Mouse (Mus musculus) adrenal gland, postnatal 14 days (tissue): ENCODE data around the gene Tcf20. TPM values are rescaled to one million over a fixed set of nuclear protein-coding genes. Genes with fewer than 3 reads are reported as not detected.

Experiments used
- DNase-seq: peaks from one replicate; pipeline ENCODE4 v3.0.0; 2021; ENCODE audit warnings: mixed read lengths
- total RNA-seq: library from RNA; stranded (reverse); gene quantifications from 2 replicates; pipeline ENCODE4 v1.2.3, GENCODE M21; 2021

Gene Tcf20
- total RNA-seq, 1 experiment from 2014 or later: 75.9 TPM

DNA sequence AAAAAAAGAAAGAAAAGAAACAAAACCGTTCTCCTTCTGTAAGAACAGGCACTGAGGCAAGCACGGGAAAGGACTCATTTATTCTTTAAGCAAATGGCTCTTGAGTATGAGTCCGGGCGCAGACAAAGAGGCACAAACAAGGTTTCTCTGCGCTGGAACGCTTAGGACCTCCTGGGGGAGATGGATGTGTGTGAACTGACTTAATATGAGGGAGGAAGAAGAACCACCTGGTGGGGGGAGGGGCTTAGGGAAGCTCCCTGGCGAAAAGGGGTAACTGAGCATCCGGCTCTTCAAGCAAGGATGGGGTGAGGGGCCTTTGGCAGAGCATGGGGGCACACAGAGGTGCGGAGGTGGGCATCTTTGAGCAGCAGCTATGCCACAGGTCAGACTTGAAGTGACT, 5.2 kb upstream of the Tcf20 start:
- no peak for DNase-seq

DNA sequence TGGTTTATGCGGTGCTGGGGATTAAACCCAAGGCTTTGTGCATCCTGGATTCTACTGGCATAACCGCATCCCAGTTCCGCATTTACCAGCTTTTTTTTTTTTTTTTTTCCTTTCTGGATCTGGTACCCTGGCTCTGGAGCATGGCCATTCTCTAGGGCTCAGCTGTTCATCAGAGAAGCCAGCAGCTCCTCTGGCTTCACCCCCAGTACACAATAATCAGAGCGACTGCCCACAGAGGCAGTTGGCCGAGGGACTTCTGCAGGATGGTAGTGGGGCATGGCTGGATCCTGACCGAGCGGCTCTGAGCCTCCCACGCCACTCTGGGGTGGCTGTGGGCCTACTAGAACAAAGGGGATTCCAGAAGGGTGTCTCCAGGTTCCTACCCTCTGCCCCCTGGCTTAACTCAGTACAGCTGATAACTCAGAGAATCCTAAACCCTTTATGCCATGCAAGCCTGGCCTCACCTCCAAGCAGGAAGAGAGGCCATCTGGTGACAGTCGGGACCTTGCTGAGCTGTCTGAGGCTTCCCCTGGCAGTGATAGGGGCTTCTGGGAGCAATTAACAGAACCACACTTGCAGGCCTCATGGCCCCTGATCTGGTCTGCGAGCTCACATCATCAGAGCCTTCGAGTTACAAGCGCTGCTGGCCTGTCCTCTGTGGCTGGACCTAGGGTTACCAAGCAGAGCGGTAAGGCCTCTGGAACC, 4.6 kb upstream of the Tcf20 start:
- no peak for DNase-seq

DNA sequence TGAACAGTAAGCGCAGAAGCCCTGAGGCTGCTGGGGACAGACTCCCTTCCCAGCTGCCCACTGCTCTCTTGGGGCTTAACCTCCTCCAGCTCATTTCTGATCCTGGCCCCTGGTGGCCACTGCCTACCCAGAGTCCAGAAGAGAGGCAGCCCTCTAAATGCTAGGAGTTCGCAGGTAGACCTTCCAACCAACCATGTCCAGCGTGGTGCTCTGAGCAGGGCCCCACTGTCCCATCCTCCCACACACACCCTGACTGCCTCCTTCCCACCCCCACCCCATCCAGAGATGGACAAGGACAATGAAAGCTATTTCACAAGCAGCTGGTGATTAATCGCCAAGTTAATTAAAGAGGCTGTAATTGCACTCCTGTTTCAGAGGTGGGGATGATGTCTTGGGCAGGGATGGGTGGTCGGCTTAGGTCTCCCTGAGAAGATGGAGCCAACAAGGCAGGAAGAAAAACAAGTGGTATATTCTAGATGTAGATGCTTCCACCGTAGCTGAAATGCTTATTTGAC, 1.6 kb upstream of the Tcf20 start:
- DNase-seq: no peak

DNA sequence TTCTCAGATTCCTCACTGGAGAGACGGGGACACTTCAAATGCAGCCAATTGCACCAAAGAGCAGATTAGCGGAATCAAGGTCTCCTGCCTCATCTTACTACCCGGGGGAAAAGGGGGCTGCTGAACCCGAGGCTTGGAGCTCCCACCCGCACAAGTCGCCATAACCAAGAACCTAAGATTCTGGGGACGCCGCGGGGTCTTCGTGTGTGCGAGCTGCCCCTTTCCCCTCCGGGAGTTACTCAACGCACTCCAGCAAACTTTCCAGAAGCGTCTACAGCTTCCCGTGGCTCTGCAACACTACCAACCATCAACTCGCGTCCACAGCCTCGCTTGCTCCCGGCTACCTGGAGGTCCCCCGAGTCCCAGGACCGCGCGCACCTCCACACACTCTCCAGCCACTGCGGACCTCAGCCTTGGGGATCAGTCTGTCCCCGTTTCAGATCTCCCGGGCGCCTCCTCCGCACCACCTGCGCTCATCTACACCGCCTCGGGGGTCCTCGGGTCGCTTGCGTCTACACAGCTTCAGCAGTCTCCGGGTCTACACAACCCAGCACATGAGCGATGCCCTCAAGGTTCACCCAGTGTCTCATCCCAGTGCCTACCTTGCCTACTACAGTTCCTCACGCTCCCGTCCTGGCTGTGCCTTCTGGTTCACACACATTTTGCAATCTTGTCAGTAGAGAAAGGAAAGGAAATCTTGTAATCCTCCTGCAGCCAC, 499 bp downstream of the Tcf20 start:
- DNase-seq: peak; percentile 20

DNA sequence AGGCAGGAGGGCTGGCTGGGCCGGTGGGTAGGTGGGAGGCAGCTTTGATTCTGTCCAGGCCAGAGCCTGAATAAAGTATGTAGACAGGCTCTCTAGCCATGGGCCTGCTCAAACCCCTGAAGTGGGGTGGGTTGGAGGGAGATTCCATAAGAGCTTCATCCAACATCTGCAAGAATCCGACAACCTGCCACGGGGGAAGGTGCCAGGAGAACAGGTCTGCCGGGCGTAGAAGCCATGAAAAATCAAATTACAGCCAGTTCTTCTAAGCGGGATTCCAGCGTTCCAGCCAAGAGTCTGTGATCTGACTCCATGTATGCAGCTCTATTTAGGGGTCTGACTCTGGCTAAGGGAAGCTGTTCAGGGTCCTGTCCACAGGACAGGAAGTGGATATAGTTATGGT, 3.1 kb downstream of the Tcf20 start:
- DNase-seq: no peak

DNA sequence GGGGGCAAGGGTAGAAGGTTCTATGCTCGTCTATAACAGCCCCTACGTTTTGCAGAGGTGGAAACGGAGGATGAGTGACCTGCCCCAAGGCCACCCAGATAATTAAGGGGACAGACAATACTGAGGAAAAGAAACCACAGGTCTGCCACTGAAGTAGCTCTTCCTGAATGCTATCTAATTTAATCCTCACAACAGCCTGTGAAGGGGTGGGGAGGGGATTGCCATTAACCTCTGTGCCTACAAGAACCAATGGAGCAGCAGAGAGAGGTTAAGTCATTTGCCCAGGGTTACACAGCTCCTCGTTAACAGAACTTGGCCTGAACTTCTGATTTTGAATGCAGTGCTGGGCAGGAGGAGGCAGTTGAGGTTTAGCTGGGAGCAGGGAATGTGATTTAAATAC, 3.6 kb downstream of the Tcf20 start:
- DNase-seq: no peak

DNA sequence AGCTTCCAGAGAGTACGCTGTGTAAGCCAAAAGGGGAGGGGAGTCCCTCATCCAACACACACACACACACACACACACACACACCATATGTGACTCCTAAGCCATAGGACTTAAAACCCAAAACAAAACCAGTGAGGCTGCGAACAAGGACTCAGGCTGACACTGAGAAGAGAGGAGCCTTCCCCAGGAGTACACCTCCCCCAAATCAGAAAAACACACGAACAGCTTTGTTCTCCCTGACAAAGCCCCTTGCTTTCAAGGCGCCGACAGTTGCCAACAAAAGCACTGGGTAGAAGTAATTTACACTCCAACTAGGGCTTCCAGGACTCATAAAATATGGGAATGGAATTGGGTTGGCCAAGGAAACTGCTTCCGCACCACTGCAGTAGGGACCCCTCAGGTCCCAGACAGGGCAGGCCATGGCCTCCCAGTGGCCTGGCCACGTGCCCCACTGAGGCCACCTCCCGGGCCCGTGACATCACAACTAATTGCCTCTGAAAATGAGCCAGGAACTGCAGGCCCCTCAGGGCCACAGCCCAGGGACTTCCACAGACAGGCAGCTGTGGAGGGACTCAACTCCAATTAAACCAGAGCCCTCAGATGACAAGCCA, 4.2 kb downstream of the Tcf20 start:
- DNase-seq: peak; percentile 68

DNA sequence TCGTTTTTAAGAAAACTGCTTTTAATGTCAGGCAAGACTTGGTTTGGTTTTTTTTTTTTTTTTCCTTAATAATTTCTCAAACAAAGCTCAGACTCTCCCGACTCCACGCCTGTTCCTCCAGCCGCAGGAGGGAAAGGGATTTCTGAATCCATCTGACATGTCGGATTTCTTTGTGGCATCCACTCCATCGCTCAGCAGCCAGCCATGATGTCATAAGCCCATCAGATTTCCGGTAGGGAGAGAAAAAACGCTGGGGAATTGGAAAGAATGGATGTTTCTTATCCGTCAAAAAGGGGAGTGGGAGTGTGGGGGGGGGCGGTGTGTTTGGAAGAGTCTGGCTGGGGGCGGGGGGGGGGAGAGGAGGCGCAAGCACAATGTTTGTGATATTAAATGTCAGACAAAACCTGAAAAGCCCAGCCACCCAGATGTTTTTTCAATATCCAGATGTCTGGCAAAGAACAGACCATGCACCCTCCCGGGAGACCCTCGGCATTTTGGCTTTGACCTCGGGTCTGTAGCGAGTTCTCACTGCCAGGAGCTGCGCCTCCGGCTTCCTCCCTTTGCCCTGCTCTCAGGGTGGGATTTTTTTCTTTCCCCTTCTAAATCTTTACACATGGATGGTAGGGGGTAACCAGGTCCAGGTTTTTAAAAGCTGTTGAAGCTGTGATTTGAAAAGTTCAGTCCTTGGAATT, 4.8 kb downstream of the Tcf20 start:
- DNase-seq: no peak

DNA sequence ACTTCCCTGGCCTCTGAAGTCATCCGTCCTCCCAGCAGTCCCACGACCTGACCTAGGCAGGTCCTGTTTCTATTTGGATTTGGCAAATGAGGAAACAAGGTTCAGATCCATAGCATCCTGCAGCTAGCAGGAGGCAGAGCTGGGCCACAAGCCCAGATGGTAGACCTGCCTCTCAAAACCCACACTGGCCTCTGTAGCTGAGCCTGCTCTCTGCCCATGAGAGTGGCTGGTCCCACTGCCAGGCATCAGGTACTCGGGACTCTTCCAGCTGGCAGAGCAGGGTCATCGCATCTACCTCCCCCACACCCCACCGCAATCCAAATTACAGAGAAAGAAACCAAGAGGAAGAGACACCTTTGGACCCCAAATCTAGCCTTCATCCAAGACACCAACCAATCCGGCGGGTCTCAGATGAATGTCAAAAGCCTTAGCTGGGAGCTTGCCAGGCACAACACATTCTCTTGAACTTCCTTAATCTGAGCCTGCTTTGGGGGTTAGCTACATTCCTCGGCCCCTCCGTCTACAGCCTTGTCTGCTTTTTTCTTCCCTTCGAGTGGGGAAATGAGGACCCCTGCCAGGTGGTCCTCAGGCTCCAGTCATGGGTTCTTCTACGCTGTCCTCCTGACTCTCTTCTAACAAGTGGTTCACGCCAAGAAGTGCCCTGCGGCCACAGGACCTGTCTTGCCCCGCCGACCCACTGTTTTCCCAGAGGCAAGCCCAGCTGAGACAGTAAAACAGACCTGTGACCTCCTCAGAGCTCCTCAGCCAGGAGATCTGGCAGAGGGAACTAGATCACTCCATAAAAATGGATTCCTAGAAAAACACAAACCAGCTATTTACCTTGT, 5.8 kb downstream of the Tcf20 start:
- DNase-seq: no peak

DNA sequence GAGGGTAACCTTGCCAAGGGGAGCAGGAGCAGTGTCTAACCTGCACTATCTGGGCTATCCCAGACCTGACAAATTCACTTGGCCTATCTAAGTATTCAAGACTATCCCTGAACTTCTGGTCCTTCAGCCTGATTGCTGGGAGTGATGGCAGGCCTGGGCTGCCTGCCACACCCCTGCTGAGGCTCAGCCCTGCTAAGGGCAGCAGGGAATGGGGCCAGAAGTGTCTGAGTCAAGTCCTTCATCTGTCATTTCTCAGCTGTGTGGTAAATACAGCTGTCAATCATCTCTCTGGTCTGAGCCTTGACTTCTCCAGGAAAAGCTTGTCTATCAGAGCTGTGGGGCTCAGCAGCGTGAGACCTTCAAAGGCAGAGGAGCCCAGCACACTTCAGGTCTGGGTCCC, 8.1 kb downstream of the Tcf20 start:
- DNase-seq: no peak

DNA sequence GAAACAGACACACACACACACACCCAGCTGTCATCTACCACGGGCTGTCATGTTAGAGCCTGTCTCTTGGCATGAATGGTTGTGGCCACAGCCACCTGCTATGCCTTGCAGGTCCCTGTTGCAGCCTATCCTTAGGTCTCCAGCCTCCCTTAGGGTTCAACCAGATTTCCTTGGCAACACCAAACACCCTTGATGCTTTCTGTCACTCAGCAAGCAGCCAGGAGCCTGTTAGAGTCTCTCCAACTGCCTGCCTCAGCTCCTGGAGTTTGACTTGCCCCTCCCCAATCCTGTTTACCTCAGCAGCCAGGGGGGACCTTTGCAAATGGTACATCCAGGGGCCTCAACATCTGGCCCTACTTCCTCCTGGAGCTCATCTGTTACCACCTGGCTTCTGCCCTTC, 13.2 kb downstream of the Tcf20 start:
- DNase-seq: no peak

DNA sequence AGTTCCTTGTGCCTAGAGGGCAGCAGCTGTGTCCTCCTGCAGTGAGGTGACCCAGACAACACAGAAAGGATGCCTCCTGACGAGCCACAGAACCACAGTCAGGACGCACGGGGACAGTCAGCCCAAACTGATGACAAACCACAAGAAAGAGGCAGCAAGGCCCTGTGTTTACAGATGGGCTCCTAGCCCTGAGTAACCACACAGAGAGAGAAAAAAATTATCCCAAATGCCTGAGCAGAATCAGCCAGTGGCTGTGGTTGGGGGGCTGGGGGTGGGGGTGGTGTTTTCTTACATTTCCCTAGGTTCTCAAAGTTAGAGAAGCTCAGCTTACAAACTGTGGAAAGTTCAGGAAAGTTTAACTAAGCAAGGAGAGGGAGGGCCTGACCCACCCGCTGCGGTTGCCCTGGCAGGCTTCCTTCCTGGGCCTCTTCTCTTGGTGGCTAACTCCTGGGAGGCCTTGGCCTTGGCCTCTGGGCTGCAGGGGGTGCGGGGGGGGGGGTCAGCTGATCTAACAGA, 18.4 kb downstream of the Tcf20 start:
- DNase-seq: peak; percentile 54

DNA sequence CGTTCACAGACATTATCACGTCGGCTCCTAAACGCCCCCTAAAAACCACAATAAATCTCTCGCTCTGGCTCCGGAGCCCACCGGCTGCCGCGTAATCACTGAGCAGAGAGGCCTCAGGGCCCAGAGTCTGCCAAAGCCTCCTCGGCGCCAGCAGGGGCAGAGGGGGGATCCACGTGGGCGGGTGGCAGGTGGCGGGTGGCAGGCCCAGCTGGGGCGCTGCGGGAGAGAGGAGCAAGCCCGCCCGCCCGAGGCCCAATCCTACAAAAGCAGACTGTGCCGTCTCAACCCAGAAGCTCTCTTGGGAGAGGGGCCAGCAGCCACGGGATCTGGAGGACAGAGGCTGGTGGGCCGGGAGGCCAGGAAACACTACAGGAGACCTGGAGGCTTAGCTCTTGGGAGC, 19.2 kb downstream of the Tcf20 start:
- no peak for DNase-seq

DNA sequence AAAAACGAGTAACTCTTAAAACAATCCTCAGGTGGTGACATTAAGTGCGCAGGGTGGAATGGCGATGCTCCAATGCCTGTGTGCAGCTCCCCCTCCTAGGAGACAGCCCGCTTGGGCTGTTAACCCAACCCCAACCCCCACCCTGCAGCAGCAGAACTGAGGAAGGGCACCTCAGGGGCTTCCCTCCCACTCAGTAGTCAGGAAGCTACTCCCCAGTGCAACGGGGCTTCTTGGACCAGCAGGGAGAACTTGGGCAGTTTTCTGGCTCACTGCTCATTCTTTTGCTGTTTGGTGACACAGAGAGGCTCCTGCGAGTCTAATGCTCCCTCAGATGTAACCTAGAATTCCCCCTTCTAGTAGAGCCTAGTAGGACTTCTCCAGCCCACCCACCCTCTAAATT, 19.7 kb downstream of the Tcf20 start:
- no peak for DNase-seq

DNA sequence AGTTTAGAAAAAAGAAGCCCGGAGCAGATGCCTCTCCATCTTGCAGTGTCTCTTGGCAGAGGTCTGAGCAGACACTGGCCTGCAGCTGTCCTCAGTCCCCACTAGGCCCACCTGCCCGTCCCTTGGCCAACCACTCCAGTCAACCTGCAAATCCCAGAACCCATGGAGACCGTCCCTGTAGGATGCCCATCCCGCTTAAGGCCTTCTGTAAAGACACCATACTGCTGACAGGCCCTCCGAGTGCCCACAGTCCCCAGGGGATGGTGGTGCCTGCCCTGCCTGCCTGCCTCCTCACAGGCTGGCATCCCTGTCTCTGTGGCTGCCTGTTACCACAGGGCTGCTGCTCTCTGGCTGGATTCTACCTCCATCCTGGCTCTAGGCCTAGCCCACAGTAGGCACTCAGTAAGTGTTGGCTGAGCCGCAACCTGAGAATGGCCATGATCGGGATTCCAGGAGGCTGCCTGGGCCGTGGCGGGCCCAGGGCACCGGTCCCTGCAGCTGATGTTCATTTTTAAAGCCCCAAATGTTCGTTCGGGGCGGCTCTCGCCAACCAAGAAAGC, 23.3 kb downstream of the Tcf20 start:
- no peak for DNase-seq

DNA sequence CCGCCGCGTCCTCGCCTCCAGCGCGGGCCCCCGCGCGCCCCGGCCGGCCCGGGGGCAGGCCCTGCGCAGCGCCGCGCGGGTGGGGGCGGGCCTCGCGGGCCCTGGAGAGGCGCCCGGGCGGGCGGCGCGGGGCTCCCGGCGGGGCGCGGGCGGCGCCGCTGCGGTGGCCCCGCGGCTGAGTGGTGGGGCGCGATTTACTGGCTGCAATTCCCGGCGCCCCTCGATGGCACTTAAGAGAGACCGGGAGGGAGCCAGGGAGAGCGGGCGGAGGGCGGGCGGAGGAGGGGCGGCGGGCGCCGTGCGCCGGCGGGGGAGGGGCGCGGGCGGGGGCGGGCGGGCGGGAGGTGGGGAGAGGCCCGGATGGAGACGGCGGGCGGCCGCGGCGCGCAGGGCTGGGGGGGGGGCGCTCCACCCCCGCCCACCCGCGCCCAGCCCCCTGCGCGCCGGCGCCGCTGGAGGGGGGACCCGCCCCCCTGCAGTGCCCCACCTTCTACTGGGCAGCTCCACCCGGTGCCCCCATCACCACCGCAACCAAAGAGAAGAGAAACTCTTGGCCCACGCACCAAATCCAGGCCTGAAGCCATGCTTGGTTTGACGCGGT, 24.0 kb downstream of the Tcf20 start:
- DNase-seq: peak; percentile 44

DNA sequence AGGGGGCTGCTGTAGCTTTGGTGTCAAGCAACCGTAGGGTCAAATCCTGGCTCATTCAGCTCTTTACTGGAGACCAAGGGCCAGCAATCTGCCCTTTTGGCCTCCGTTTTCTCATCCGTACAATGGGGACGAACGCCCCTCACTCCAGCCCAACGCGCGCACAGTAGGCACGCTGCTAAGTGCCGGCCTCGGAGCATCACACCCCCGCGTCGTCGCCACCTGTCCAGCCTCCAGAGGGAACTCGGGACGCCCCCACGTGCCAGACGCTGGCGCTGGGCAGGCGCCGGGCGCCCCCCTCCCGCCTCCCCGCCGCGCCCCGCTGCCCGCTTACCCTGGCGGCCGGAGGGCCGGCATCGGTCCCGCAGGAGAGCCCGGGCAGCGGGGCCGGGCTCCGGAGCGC, 24.6 kb downstream of the Tcf20 start:
- peak; percentile 31 for DNase-seq

DNA sequence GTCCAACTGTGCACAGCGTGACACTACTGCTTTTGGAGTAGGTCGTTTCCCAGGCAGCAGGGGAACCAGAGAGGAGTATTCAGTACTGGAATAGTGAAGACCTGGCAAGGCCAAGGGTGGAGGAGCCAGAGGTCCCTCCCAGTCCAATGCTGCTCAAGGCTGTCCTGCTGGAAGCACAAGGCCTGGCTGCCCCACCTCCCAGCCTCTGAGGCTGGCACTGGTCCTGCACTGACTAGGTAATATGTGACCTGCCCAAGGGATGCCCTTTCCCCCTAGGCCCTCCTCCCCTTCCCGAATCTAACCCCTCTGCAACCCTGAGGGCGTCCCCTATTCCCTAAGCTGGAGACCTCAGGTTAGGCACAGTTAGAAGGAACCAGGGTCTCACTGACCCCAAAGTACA, 25.1 kb downstream of the Tcf20 start:
- peak; percentile 68 for DNase-seq

DNA sequence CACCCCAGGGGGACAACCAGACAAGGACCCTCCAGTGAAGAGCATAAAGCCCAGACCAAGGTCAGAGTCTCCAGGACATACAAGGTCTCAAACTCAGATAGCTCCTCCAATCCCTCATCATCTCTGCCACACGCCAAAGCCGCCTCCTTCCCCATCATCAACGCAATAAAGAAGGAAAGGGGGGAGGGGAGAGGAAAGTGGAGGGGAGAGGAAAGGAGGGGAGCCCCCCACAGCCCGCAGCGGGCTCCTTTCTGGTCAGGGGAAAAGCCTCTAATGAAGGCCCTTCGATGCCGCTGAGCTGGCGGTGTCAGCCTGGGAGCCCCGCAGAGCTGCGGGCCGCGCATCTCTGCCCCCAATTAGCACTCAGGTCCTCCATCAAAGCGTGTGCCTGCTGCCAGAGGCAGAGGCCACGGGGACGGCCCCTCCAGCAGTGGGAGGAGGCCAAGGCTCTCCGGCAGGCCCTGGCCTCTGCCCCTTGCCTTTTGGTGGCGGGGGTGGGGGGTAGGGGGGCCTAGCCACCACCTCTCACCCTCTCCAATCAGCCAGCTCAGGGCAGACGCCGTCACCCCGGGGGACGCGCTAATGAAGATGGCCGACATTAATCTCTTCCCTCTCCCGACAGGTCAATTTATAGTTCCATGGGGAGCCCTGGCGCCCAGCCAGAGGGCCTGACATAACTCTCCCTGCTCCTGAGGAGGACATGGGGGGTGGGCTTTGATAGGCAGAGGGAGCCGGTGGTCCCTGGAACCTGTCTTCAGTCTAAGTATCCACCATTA, 26.7 kb downstream of the Tcf20 start:
- DNase-seq: peak; percentile 39

DNA sequence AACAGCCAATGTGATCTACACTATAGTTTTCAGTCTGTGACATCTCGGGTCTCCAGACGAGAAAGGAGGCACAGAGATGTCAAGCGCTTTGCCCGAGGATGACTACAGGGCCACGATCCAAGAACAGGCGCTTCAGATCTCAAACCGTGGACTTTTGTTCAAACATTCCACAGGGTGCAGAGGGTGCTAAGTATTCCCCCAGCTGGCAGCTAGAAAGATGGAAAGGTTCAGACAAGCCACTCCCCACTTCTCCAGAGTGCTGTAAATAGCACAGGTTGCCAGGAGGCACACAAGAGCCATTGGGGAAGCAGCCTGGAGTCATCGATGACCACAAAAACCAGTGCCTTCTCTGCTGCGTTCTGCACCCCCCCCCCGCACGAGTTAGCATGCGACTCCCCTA, 28.5 kb downstream of the Tcf20 start:
- DNase-seq: no peak
